Mouse (Mus musculus): ENCODE measurements around the gene Nnmt. TPM values are rescaled to one million over a fixed set of nuclear protein-coding genes. Genes with fewer than 3 reads are reported as not detected.

Gene Nnmt
- polyA plus RNA-seq, 1 experiment from 2014 or later: 1.5 TPM

Other genes starting within 250 kb of the Nnmt start
- 103 and 106 TPM in 2 replicates for gene Rexo2, start 124.5 kb downstream of the Nnmt start, polyA plus RNA-seq (2015; fragmentation: Nextera tagmentation; extraction: Ambion mirVana)
- 130 and 137 TPM in 2 replicates for gene Rbm7, start 109.9 kb downstream of the Nnmt start, polyA plus RNA-seq (2015; fragmentation: Nextera tagmentation; extraction: Ambion mirVana)
- gene Gm5617, start 109.7 kb downstream of the Nnmt start, polyA plus RNA-seq (2015; fragmentation: Nextera tagmentation; extraction: Ambion mirVana): 30.1 and 34.5 TPM in 2 replicates
- 13.3 and 18.4 TPM in 2 replicates for gene Zbtb16, start 231.1 kb upstream of the Nnmt start, polyA plus RNA-seq (2015; fragmentation: Nextera tagmentation; extraction: Ambion mirVana)

Data from lung, embryonic 16.5 days (tissue).